Mouse (Mus musculus) C2C12 (cell line): ENCODE results near the gene Zbtb42.

Source experiments
- CEBPB ChIP-seq: IDR thresholded peaks from one replicate; pipeline ENCODE4 v1.6.1; 2011; ENCODE audit warnings: low read depth, mild to moderate bottlenecking, control low read depth, moderate library complexity
- CTCF ChIP-seq: IDR thresholded peaks from one replicate; pipeline ENCODE4 v1.5.1; 2011; ENCODE audit not compliant: control insufficient read depth, insufficient read depth, insufficient read length
- FOSL1 ChIP-seq: IDR thresholded peaks from one replicate; pipeline ENCODE4 v1.8.0; 2011; ENCODE audit warnings: mild to moderate bottlenecking, low read length; ENCODE audit not compliant: poor library complexity, insufficient read depth, severe bottlenecking
- MAX ChIP-seq: IDR thresholded peaks from one replicate; pipeline ENCODE4 v1.6.1; 2011; ENCODE audit warnings: mild to moderate bottlenecking, control low read depth
- MYOD1 ChIP-seq: IDR thresholded peaks from one replicate; pipeline ENCODE4 v1.6.1; 2011; ENCODE audit warnings: low read depth; ENCODE audit not compliant: control insufficient read depth, insufficient read length
- MYOG ChIP-seq: IDR thresholded peaks from one replicate; pipeline ENCODE4 v1.6.1; 2011; ENCODE audit not compliant: control insufficient read depth, insufficient read length; ENCODE audit errors: extremely low read depth
- USF1 ChIP-seq: IDR thresholded peaks from one replicate; pipeline ENCODE4 v1.6.1; 2011; ENCODE audit warnings: low read depth, mild to moderate bottlenecking, control low read depth, moderate library complexity

- no peak for TF ChIP-seq CTCF
- TF ChIP-seq MAX: no peak
- TF ChIP-seq USF1: no peak
- no peak for TF ChIP-seq CEBPB
- no peak for TF ChIP-seq MYOD1
- TF ChIP-seq FOSL1: no peak
- TF ChIP-seq MYOG: no peak
These were observed at the start of gene Zbtb42 for GRCm38 (mm10) chr12:112678555-112679026.
